Mouse (Mus musculus) yolk sac, embryonic 10.5 days (tissue): ENCODE results near the gene Mlip.
"Not testable (repeated sequence)": the region's sequence is repeated elsewhere in the genome, so short reads cannot be mapped to it uniquely, and the experiment has no call there.

Experiments
- DNase-seq: peaks from one replicate; pipeline ENCODE4 v3.0.0-alpha.2; 2017; ENCODE audit warnings: low spot score

Gene Mlip

GRCm38 (mm10) chr9:77352432-77353175, at the start of gene Mlip:
Mlip (minus strand) TSS chr9:77352969.
- no peak for DNase-seq

GRCm38 (mm10) chr9:77399801-77400200, 47.0 kb upstream of the Mlip start:
- no peak for DNase-seq

- DNase-seq, result no peak
Measured at GRCm38 (mm10) chr9:77398856-77399631, 46.3 kb upstream of the Mlip start.

GRCm38 (mm10) chr9:77397027-77397426, 44.3 kb upstream of the Mlip start:
- DNase-seq, result no peak

GRCm38 (mm10) chr9:77391248-77391647, 38.5 kb upstream of the Mlip start:
- DNase-seq, result no peak

- no peak for DNase-seq
Measured at GRCm38 (mm10) chr9:77388956-77389355, 36.2 kb upstream of the Mlip start.

GRCm38 (mm10) chr9:77386751-77387150, 34.0 kb upstream of the Mlip start:
- no peak for DNase-seq

- DNase-seq, result no peak
Measured at GRCm38 (mm10) chr9:77385611-77386010, 32.8 kb upstream of the Mlip start.

- DNase-seq, result peak; percentile 31
Measured at GRCm38 (mm10) chr9:77384651-77385050, 31.9 kb upstream of the Mlip start.

GRCm38 (mm10) chr9:77383951-77384350, 31.2 kb upstream of the Mlip start:
- DNase-seq, result no peak

- peak; percentile 59 for DNase-seq
Measured at GRCm38 (mm10) chr9:77382514-77382913, 29.7 kb upstream of the Mlip start.

GRCm38 (mm10) chr9:77381565-77381964, 28.8 kb upstream of the Mlip start:
- DNase-seq, result peak; percentile 64

- peak; percentile 45 for DNase-seq
Measured at GRCm38 (mm10) chr9:77379625-77380024, 26.9 kb upstream of the Mlip start.

- no peak for DNase-seq
Measured at GRCm38 (mm10) chr9:77377696-77378095, 24.9 kb upstream of the Mlip start.

GRCm38 (mm10) chr9:77377082-77377481, 24.3 kb upstream of the Mlip start:
- no peak for DNase-seq

- no peak for DNase-seq
Measured at GRCm38 (mm10) chr9:77376561-77376960, 23.8 kb upstream of the Mlip start.

- DNase-seq, result no peak
Measured at GRCm38 (mm10) chr9:77370706-77371105, 17.9 kb upstream of the Mlip start.

- no peak for DNase-seq
Measured at GRCm38 (mm10) chr9:77369262-77369661, 16.5 kb upstream of the Mlip start.

GRCm38 (mm10) chr9:77364681-77365080, 11.9 kb upstream of the Mlip start:
- not testable (repeated sequence) for DNase-seq

- no peak for DNase-seq
Measured at GRCm38 (mm10) chr9:77362906-77363305, 10.1 kb upstream of the Mlip start.

- no peak for DNase-seq
Measured at GRCm38 (mm10) chr9:77360654-77361053, 7.9 kb upstream of the Mlip start.

GRCm38 (mm10) chr9:77359278-77359973, 6.7 kb upstream of the Mlip start:
- DNase-seq, result no peak

GRCm38 (mm10) chr9:77353942-77354341, 1.2 kb upstream of the Mlip start:
- no peak for DNase-seq
